Mouse (Mus musculus) limb, embryonic 13.5 days (tissue): ENCODE measurements around the gene Nxpe5. TPM values are rescaled to one million over a fixed set of nuclear protein-coding genes. Genes with fewer than 3 reads are reported as not detected.

Experiments
- ATAC-seq: fragments of 200-750 bp; cut with Nextera tagmentation; 2 replicates; pipeline ENCODE4 v1.8.0; 2017; ENCODE audit warnings: low read depth, moderate number of reproducible peaks, moderate TSS enrichment; ENCODE audit not compliant: low FRiP score
- H3K27ac ChIP-seq: fragments of 300-500 bp; sonication (generic); 2 replicates; pipeline ENCODE4 v1.5.1; 2015; ENCODE audit warnings: inconsistent platforms, mild to moderate bottlenecking, moderate library complexity
- H3K27me3 ChIP-seq: fragments of 300-500 bp; sonication (generic); 2 replicates; pipeline ENCODE4 v1.6.1; 2015; ENCODE audit warnings: mild to moderate bottlenecking, inconsistent platforms
- H3K36me3 ChIP-seq: fragments of 300-500 bp; sonication (generic); 2 replicates; pipeline ENCODE4 v1.6.1; 2015; ENCODE audit warnings: inconsistent platforms, mild to moderate bottlenecking, moderate library complexity
- H3K4me1 ChIP-seq: fragments of 300-500 bp; sonication (generic); 2 replicates; pipeline ENCODE4 v1.6.1; 2015; ENCODE audit warnings: inconsistent platforms
- H3K4me2 ChIP-seq: fragments of 300-500 bp; sonication (generic); replicated peaks from 2 replicates; pipeline ENCODE4 v1.6.1; 2015; ENCODE audit warnings: inconsistent platforms, mild to moderate bottlenecking, moderate library complexity
- H3K4me3 ChIP-seq: fragments of 300-500 bp; sonication (generic); 2 replicates; pipeline ENCODE4 v1.5.1; 2015; ENCODE audit warnings: moderate library complexity, mild to moderate bottlenecking, inconsistent platforms
- H3K9ac ChIP-seq: fragments of 300-500 bp; sonication (generic); 2 replicates; pipeline ENCODE4 v1.6.1; 2015; ENCODE audit warnings: mild to moderate bottlenecking, inconsistent platforms
- H3K9me3 ChIP-seq: fragments of 300-500 bp; sonication (generic); 2 replicates; pipeline ENCODE4 v1.6.1; 2016; ENCODE audit warnings: inconsistent platforms
- WGBS: fragments of 180-500 bp; shearing (Covaris S2); methylation state at CpG from one replicate; pipeline ENCODE4 v1.1.7; 2015; 5-methylcytosine and 5-hydroxymethylcytosine counted together
- polyA plus RNA-seq: library from polyadenylated mRNA; unstranded; fragments of >200 nt; fragmentation: Nextera tagmentation; extraction: Ambion mirVana; gene quantifications from 2 replicates; pipeline ENCODE4 v1.2.1, GENCODE M21; 2015

Gene Nxpe5
- polyA plus RNA-seq, 1 experiment from 2014 or later, result not detected

DNA sequence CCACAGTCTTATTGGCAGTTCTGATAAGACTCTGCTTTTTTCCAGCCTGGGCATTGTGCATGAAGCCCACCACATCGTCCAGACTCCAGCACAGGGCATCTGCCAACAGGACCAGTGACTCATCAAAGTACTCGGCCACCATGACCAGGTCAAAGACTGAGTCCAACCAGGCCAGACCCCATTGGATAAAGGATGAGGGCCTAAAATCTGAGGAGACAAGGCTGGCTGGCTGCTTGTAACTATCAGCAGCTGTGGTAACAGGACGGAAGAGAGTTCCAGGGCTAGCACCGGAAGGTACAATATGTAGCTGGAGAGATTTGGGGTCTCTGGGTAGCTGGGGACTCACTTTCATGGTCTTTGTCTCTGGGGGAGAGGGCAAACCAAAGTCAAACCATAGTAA is 40.0 kb downstream of the Nxpe5 start:
- ATAC-seq, result no peak
- Histone ChIP-seq H3K27ac (no peak overlapping the region), H3K9ac (no peak overlapping the region), H3K4me1 (peaks cover 19% of the 10 kb centered on the region), H3K4me2 (no peak overlapping the region), H3K36me3 (peaks cover 30% of the 10 kb centered on the region), H3K4me3 (no peak overlapping the region), H3K27me3 (no peaks in the 10 kb centered on the region), H3K9me3 (no peaks in the 10 kb centered on the region)
- 95% methylated on average over 4 of the region's 4 CpGs for WGBS

DNA sequence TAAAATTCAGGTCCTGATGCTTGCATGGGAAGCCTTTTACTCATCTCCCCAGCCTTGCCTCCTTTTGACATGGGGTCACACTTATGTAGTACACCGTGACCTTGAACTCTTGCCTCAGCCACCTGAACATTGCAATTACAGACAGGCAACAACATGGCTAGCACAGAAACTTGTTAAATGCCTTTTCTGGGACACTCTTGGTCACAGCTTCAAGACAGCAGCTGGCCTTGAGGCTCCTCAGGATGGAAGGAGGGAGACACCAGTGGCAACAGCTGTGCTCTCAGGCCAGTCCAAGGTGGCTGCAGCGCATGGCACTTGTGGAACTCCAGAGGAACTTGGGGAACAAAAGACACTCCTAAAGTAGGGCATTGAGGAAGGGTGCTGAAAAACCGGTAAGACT is 41.4 kb downstream of the Nxpe5 start:
- H3K4me1 ChIP-seq, result peaks cover 26% of the 10 kb centered on the region
- 88% methylated on average over 3 of the region's 3 CpGs for WGBS
- no peaks in the 10 kb centered on the region for H3K9me3 ChIP-seq
- H3K27me3 ChIP-seq, result 0 out of 2 replicates have a peak, but pooled peaks cover 5% of the 10 kb centered on the region
- H3K36me3 ChIP-seq, result peaks cover 16% of the 10 kb centered on the region
- no peak overlapping the region for H3K9ac ChIP-seq
- no peak for ATAC-seq
- H3K4me3 ChIP-seq, result no peak overlapping the region
- H3K4me2 ChIP-seq, result no peak overlapping the region
- H3K27ac ChIP-seq, result no peak overlapping the region

DNA sequence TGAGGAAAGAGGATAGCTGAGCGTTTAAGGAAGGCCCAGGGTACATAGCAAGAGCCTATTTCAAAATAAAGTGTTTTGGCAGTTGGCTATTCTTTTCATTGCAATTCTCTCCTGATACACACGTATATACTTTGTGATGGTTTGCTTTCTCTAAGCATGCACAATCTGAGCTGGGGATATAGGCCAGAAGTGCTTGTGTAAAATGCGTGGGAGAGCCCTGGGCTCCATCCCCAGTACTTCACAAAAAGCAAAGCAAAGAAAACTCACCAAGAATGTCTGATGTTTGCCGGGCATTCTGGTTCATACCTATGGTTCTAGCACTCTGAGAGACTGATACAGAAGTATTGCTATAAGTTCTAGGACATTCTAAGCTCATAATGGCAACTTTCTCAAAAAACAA is 43.3 kb downstream of the Nxpe5 start:
- H3K4me2 ChIP-seq, result no peak overlapping the region

DNA sequence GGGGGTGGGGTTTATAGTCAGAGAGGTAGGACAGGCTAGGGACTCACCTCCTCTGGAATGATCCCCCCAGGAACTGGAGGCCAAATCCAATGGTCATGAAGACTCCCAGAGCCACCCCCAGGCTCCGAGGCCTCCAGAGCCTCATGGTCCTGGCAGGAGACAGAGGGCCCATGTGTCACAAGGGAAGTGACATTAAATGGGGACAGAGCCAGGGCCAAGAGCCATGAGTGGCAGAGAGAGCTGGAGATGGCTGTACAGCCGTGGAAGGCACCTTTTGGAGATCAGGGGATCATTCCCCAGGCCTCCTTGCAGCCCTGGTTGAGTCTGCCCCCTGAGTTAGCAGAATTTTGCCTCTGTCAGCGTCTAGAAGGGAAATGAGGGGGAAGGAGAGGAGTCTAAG is 45.5 kb downstream of the Nxpe5 start:
- Histone ChIP-seq H3K4me1 (peaks cover 40% of the 10 kb centered on the region), H3K27me3 (0 out of 2 replicates have a peak, but pooled peaks cover 5% of the 10 kb centered on the region), H3K9ac (peak overlapping the region; percentile 19; the same call in 1 of the 2 replicates), H3K4me2 (0 out of 2 replicates have a peak overlapping the region, but pooled peaks have one; percentile 56), H3K4me3 (no peak overlapping the region), H3K9me3 (no peaks in the 10 kb centered on the region), H3K27ac (no peak overlapping the region), H3K36me3 (peaks cover 25% of the 10 kb centered on the region)
- ATAC-seq, result no peak
- 57% methylated on average over 3 of the region's 3 CpGs for WGBS

More for the DNA sequence above, 43.3 kb downstream of the Nxpe5 start:
- WGBS, result 82% methylated on average over 4 of the region's 4 CpGs
- Histone ChIP-seq H3K27ac (no peak overlapping the region), H3K36me3 (peaks cover 15% of the 10 kb centered on the region), H3K4me3 (no peak overlapping the region), H3K9me3 (no peaks in the 10 kb centered on the region), H3K9ac (no peak overlapping the region), H3K27me3 (0 out of 2 replicates have a peak, but pooled peaks cover 5% of the 10 kb centered on the region), H3K4me1 (peaks cover 30% of the 10 kb centered on the region)
- ATAC-seq, result no peak

DNA sequence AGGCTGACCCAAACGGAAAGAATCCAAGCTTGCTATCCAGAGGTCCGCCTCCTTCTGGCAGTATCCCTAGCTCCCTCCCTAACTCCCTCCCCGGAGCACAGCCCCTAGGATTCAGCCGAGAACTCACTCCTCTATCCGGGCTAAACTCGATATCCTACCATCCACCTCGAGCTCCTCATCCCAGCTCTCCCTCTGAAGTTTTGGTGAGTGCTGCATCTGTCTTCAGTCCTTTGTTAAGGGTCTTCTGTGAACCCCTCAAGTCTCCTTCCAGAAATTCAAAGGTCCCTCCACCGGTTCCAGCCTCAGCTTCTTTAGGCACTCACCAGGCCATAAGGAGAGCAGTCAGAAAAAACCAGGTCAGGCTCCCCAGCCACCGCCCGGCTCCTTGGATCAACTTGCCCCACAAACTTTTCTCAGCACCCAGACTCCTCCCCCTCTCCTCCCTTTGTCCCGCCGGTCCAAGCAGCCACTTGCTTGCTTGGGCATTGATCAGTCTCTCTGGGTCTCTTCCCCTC is 46.8 kb downstream of the Nxpe5 start, which contains the start of gene Gal3st4:
Gal3st4 (minus strand) TSS at position 432 of the 515 bp plus-strand sequence.
- no peaks in the 10 kb centered on the region for H3K9me3 ChIP-seq
- peak within 1 kb of the TSS; percentile 60 for H3K9ac ChIP-seq
- under 1% methylated on average over 12 of the region's 12 CpGs for WGBS
- peak within 1 kb of the TSS; percentile 56 for H3K4me2 ChIP-seq
- 0 out of 2 replicates have a peak, but pooled peaks cover 5% of the 10 kb centered on the region for H3K27me3 ChIP-seq
- H3K27ac ChIP-seq, result peak within 1 kb of the TSS; percentile 66; the same call in 1 of the 2 replicates
- peaks cover 33% of the 10 kb centered on the region for H3K36me3 ChIP-seq
- peak within 1 kb of the TSS; percentile 35 for H3K4me3 ChIP-seq
- peak; percentile 60 for ATAC-seq
- peaks cover 50% of the 10 kb centered on the region for H3K4me1 ChIP-seq

DNA sequence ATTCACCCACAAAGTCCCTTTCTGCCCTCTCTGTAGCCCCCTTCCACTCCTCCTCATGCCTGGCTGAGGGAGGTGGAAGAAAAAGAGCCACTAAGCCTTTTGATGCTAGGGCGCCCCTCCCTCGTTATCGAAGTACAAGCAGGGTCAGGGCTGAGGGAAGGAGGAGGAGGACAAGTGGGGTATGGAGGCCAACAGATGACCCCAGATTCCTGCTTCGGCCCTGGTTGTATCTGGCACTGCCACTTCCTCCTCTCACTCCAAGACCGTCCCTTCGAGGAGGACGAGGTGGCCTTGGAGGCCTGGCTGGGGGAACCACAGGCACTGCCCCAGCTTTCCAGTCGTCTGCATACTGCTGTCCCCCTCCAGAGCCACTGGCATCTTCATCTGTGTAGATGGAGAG is 48.5 kb downstream of the Nxpe5 start:
- Histone ChIP-seq H3K9ac (no peak overlapping the region), H3K9me3 (no peaks in the 10 kb centered on the region), H3K27me3 (0 out of 2 replicates have a peak, but pooled peaks cover 5% of the 10 kb centered on the region), H3K36me3 (peaks cover 42% of the 10 kb centered on the region), H3K4me2 (no peak overlapping the region), H3K27ac (no peak overlapping the region), H3K4me3 (no peak overlapping the region), H3K4me1 (peaks cover 66% of the 10 kb centered on the region)
- WGBS, result 79% methylated on average over 8 of the region's 8 CpGs
- no peak for ATAC-seq

DNA sequence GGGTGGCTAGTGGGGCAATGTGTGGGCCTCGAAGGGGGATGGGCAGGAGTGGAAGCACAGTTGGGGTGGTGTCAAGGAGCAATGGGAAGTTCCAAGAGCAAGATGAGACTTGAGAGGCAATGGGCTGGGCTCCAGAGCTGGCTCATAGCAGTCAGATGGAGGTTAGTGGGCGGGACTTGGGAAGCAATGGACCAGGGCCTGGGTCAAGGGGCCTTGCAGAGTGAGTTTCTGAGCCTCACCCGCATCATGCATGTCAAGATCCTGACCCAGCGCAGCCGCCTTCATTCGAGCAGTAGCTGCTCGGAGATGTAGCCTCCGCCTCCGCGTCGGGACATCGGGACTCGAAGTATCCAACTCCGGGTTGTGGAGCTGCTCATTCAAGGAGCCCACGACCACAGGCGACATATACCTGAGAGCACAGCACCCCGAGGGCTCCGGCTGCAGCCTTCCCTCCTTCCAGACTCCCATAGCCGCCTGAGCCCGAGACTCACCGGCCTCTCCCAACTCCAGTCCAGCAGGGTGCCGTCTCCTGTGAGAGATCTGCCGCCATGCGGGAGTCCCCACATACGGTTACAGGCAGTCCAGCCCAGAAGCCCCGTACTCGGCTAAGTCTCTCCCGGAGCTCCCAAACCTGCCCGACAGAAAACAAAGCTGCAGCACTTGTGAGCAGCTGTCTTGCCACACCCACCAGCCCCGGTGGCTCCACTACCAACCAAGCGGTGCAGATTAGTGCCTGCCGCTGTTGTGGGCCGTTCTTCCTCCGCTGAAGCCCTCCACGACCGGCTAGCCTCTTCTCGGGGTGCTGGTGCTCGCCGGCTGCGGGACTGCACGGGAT is 49.7 kb downstream of the Nxpe5 start:
- ATAC-seq, result no peak
- WGBS, result 33% methylated on average over 41 of the region's 41 CpGs
- Histone ChIP-seq H3K9me3 (no peaks in the 10 kb centered on the region), H3K27ac (no peak overlapping the region), H3K36me3 (peaks cover 42% of the 10 kb centered on the region), H3K4me3 (peak overlapping the region; percentile 19), H3K4me2 (peak overlapping the region; percentile 48), H3K4me1 (peaks cover 67% of the 10 kb centered on the region), H3K27me3 (0 out of 2 replicates have a peak, but pooled peaks cover 5% of the 10 kb centered on the region), H3K9ac (peak overlapping the region; percentile 62)

DNA sequence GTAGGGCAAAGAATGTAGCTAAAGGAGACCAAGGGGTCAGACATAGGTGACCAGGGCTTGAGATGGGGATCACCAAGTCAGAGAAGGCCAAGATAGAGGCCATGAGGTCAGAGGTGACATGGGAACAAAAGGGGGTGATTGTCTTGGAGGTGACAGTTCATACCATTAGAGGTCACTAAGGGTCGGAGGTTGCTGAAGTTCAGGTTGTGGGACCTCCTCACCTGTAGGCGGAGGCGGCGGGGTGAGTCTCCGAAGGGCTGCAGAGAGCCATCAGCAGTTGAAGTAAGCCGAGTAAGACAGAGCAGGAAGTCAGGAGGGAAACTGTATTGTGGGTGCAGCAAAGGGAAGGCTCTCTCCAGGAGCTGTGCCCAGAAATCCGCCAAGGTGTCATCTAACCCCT is 52.3 kb downstream of the Nxpe5 start:
- Histone ChIP-seq H3K4me1 (peaks cover 48% of the 10 kb centered on the region), H3K9me3 (peaks cover 6% of the 10 kb centered on the region; the same call in 1 of the 2 replicates), H3K27ac (no peak overlapping the region), H3K27me3 (peaks cover 4% of the 10 kb centered on the region; the same call in 1 of the 2 replicates), H3K9ac (no peak overlapping the region), H3K4me2 (peak overlapping the region; percentile 92), H3K36me3 (peaks cover 42% of the 10 kb centered on the region), H3K4me3 (peak overlapping the region; percentile 78)
- ATAC-seq, result no peak
- WGBS, result 84% methylated on average over 7 of the region's 7 CpGs

DNA sequence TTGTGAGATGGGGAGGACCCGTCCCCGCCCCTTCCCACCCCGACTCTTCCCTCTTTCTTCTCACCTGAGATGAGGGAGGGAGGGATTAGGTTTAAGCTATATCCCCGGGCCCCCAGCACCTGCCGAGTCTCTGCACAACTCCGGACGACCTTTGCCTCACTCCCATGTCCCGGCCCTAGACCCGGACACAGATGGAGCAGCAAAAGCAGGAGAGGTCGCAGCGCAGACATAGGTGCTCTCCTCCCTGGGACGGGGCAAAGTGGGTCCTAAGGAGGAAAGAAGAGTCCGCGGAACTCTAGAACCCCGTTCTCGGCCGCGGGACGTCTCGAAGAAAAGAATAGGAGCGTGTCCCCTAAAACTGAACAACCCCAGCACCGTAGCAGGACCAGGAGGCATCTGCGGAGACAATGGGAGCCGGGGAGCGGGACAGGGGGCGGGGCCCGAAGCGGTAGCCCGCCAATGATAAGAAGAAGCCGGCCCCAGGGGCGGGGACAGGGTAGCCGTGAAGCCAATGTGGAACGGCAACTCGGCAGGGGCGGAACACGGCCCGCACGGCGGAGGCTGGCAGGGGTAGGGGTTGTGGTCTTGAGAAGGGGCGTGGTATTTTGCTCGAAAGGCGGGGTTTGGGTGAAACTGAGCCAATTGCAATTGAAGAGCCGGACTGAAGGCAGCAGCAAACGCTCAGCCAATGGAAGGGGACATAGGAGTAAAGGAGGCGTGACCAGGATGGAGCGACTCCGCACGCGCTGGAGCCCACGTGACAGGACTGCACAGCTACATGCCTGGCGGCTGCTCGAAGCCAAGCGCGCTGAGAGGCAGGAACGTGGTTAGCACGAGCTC is 54.1 kb downstream of the Nxpe5 start, which contains the start of the genes Gm43720, Gpc2 and Stag3:
Gm43720 (minus strand) TSS at position 374 of the 840 bp plus-strand sequence.
Gpc2 (minus strand) TSS at position 421 of the 840 bp plus-strand sequence.
Stag3 (plus strand) TSS at position 656 of the 840 bp plus-strand sequence.
- under 1% methylated on average over 56 of the region's 56 CpGs for WGBS
- Histone ChIP-seq H3K27me3 (peaks cover 4% of the 10 kb centered on the region; the same call in 1 of the 2 replicates), H3K27ac (peak within 1 kb of the TSS; percentile 65; the same call in 1 of the 2 replicates), H3K9ac (peak within 1 kb of the TSS; percentile 87), H3K9me3 (peaks cover 6% of the 10 kb centered on the region; the same call in 1 of the 2 replicates), H3K36me3 (peaks cover 34% of the 10 kb centered on the region), H3K4me2 (peak within 1 kb of the TSS; percentile 92), H3K4me1 (peaks cover 41% of the 10 kb centered on the region), H3K4me3 (peak within 1 kb of the TSS; percentile 78)
- ATAC-seq, result peak; percentile 99

DNA sequence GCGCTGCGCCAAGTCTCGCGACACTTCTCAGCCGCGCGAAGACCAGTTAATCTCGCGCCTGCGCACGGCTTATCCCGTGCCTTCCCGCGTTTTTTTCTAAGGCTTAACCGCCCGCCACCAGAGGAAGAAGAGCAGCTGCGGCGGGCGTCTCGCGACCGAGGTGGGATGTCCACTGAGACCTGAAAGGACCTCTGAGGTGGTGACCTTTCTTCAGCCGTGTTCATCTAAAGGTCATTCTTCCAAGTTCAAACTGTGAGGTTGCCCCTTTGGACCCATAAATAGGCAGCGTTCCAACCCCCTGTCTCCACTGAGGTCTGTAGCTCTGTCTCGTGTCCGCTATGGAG is 54.7 kb downstream of the Nxpe5 start:
- Histone ChIP-seq H3K9ac (no peak overlapping the region), H3K36me3 (peaks cover 28% of the 10 kb centered on the region), H3K4me1 (peaks cover 35% of the 10 kb centered on the region), H3K27ac (no peak overlapping the region), H3K27me3 (peaks cover 4% of the 10 kb centered on the region; the same call in 1 of the 2 replicates), H3K4me3 (peak overlapping the region; percentile 78), H3K9me3 (peaks cover 6% of the 10 kb centered on the region; the same call in 1 of the 2 replicates), H3K4me2 (peak overlapping the region; percentile 92)
- no peak for ATAC-seq
- 28% methylated on average over 26 of the region's 26 CpGs for WGBS

DNA sequence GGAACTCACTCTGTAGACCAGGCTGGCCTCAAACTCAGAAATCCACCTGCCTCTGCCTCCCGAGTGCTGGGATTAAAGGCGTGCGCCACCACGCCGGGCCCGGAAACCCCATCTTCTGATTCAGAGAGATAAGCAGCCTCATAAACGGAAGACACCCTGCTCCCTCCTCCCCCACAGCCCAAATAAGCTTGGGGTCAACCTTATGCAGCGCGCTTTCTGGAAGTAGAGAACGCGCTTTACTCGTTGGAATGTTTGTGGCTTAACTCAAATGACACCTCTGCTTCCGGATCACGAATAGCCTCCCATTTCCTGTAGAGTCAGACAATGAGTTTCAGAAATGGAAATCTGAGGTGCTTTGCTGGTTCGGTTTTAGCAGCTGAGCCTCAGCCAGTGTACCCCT is 55.1 kb downstream of the Nxpe5 start:
- Histone ChIP-seq H3K4me2 (no peak overlapping the region; the same call in 1 of the 2 replicates), H3K27me3 (peaks cover 4% of the 10 kb centered on the region; the same call in 1 of the 2 replicates), H3K36me3 (peaks cover 24% of the 10 kb centered on the region), H3K4me1 (peaks cover 31% of the 10 kb centered on the region), H3K4me3 (no peak overlapping the region), H3K9ac (no peak overlapping the region), H3K27ac (no peak overlapping the region), H3K9me3 (peaks cover 6% of the 10 kb centered on the region; the same call in 1 of the 2 replicates)
- ATAC-seq, result no peak
- 91% methylated on average over 15 of the region's 15 CpGs for WGBS
